Mouse (Mus musculus) spleen, adult 18-20 months (tissue): ENCODE data around the gene Slc24a5.
"Not testable (repeated sequence)": the region's sequence is repeated elsewhere in the genome, so short reads cannot be mapped to it uniquely, and the experiment has no call there.

ENCODE experiments used
- DNase-seq, 2 experiments: peaks; one replicate each; pipeline ENCODE4 v3.0.0; 2022; ENCODE audit warnings: mixed read lengths in 2 of 2

The Slc24a5 gene

DNA sequence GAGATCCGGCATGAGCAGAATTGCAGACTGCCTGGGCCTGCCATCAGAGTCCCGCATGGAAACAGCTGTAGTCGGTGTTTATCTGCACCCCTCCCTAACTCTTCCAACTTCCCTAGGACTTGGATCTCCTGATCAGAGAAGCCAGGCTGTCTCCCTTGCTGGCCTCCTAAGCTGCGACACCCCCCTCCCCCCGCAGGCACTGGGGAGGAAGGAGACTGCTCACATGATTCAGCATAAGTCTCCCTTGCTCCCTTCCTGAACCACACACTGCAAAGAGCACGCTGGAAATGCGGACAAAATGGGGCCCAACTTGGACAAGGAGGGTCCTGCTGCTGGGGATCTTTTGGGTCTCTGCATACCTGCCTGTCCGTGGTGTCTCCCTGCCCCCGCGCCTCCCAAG, at the start of gene Slc24a5:
Gene Slc24a5, plus strand, starts transcription at position 231 of the 400 bp plus-strand sequence.
- no peak for DNase-seq

DNA sequence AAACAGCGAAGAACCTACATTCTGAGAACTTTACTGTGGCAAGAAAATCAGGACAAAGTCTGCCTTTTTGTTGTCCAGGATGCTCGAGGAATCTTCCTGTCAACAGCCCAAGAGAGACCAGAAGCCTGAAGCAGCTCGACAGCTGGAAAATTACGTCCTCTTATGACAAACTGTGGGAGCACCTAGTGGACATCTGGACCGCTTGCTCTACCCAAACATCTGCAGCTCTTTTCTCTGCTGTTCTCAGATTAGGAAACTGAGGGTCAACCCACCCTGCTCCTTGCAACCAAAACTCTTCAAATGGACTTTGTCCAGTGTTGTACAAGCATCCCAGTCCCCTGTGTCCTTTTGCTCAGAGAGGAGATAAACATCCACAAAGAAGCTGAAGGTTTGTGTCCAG, 43.5 kb upstream of the Slc24a5 start:
- DNase-seq = no peak

- no peak for DNase-seq
These were observed 41.4 kb upstream of the Slc24a5 start for GRCm38 (mm10) chr2:125026358-125027000.

GRCm38 (mm10) chr2:125030591-125030990, 37.3 kb upstream of the Slc24a5 start:
- no peak for DNase-seq

DNA sequence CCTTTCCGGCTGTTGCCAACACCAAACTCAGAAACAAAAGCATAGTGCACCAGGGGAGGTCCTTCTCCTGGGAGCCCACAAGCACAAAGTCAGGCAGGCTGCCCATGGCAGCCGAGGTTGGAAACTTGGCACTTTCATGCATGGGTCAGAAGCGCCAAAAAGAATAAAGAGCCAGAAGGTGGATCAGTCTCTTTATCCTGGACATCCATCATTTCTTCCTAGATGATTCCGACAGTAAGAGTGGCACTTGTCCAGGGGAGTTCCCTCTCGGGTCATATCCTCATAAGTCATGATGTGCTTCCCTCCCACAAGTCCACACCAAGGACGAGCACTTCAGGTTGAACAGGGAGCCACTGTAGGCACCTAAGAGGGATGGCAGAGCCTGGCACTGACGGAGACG, 36.8 kb upstream of the Slc24a5 start:
- DNase-seq = no peak

GRCm38 (mm10) chr2:125031562-125032257, 36.2 kb upstream of the Slc24a5 start:
- DNase-seq = no peak

DNA sequence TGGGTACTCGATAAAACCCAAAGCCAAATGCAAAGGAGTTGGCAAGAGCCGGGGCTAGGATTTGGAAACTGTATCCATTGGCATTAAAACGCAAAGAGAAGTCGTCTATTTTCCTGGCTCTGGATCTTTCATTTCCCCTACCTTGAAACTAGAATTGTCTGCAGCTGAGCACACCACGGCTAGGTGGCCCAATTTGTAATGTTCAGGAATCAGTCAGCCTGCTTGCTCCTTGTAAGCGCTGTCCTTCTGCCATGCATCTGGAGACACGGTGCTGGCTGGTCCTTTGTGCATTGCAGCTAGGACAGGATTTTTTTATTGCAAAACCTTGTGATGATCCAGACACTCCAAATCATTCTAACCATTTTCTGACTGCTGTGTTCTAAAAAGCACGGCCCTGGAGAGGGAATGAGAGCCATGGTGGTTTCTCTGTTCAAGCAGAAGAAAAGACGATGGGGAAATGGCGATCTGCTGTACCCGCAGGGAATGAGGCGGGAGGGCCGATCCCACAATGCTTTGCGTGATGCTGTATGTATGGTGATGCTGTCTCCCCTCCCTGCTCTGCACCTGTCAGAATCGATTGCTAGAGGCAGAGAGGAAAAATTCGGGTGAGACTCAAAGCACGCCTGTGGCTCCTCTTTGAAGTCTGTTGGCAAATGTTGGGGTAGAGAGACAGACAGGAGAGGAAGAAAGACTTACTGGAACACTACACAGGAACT, 35.5 kb upstream of the Slc24a5 start:
- no peak for DNase-seq

DNA sequence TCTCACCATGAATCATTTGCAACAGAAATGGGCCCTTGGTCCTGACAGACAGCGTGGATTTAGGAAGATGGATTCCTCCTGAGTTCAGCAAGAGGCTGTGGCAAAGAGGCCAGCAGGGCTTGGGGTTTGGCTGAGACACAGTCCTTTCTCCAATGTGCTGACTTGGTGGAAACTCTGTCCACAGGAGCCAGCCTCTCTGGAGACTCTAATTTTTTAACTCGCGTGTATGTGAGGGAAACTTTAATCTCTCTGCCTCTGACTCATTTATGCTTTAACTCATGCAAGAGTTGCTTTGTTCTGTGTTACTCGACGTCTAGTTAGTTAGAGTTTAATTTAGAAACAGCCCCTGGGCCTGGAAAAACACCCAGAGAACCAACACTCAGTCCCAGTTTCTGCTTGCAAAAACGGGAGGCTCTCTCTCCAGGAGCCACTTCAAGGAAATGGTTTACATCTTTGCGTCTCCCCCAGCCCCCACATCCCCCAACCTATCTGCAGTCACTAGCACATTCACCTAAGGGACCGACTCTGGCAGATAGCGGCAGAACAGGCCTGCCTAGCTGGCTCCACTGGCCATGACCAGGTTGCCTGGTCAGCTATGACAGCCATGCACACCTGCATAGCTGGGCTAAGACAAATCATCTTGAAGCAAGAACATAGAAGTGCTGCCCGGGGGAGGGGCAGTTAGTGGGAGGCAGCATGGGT, 34.7 kb upstream of the Slc24a5 start:
- DNase-seq = no peak

GRCm38 (mm10) chr2:125055316-125055903, 12.5 kb upstream of the Slc24a5 start:
- no peak for DNase-seq

DNA sequence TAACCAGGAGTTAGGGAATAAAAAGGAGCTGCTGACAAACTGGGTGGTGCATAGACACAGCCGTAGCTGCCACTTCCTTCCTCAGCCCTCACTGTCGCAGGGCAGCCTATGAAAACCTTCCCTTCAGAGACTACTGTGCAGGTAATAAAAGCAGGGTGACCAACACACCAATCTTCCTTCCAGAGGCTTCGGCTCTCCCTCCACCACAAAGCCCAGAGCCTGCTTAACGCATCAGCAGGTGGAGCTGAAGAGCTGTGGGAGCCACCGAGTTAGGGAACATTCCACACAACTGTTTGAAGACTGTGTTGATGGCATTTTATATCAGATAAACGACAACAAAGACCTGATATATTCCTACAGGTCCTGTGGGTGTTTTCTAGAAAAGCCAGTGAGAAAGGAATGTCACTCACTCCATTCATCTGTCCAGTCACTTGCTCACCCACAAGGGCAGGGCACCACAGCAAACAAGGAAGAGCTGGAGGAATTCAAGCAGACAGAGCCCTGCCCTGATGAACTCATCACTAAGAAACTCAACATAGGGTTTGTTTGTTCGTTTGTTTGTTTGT, 10.6 kb upstream of the Slc24a5 start:
- no peak for DNase-seq

DNA sequence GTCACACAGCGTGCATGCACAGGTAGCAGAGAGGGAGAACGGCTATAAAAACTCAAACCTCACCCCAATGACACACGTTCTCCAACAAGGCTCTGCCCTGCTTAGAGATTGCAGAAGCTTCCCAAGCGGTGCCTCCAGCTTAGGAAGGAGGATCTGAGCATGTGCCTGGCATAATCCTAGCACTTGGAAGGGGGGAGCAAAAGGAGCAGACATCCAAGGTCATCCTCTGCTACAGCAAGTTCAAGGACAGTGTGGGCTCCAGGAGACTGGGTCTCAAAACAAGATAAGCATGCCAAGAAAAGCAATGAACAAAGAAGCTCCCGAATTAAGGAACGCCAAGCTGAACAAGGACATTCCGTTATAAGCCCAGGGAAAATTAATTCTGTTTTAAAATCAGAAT, 6.5 kb upstream of the Slc24a5 start:
- DNase-seq = no peak

GRCm38 (mm10) chr2:125062944-125063343, 5.0 kb upstream of the Slc24a5 start:
- DNase-seq = no peak

- DNase-seq = no peak
These were observed 551 bp upstream of the Slc24a5 start for GRCm38 (mm10) chr2:125067373-125067772.

- DNase-seq = no peak
These were observed 772 bp downstream of the Slc24a5 start for GRCm38 (mm10) chr2:125068696-125069095.

GRCm38 (mm10) chr2:125073056-125073780, 5.3 kb downstream of the Slc24a5 start:
- no peak for DNase-seq

DNA sequence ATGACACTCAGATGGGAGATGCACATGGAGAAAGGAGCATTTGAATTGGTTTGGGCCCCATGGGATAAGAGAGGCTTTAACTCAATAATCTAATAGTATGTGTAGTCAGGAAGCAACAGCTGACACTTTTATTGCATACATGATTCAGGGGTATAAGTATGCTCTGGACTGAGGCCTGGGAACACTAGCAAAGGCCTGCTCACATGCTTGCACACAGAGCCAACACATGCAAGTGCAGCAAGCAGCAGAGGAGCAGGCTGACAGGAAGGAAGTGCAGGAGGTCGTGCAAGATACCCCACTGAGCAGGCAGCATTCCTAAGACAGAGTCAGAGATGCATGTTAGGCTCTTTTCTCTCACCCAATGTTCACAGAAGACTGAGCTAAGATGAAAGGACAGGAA, 16.0 kb downstream of the Slc24a5 start:
- no peak for DNase-seq

DNA sequence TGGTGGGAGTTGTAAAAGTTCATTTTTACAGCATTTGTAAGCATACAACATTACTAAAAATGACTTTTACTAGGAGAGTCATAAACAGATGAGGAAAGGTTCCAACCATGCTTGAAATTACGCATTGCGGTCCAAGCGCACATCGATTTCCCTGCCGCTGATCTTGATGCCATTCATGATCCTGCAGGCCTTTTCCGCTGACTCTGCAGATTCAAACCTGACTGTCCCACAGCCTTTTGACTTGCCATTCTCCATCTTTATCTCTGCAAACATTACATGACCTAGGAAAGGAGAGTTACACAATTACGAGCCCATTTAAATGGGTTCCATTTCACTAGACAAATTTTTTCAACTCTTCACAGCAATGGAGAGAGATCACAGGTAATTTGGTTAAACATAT, 20.8 kb downstream of the Slc24a5 start:
- no peak for DNase-seq

DNA sequence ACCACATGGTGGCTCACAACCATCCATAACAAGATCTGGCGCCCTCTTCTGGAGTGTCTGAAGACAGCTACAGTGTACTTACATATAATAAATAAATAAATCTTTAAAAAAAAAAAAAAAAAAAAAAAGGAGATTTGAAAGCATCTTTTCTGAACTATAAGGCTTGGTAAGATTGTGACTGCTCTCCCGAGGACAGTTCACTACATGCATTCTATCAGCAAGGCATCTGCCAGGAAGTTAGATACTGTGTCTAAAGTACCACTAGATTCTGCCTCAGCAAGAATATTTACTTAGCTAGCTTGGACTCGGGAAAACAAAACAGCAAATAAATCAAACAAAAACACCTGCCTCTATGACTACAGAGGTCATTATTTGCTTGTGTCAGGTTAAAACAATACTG, 24.2 kb downstream of the Slc24a5 start:
- not testable (repeated sequence) for DNase-seq

GRCm38 (mm10) chr2:125104491-125104890, 36.6 kb downstream of the Slc24a5 start:
- DNase-seq = not testable (repeated sequence)

DNA sequence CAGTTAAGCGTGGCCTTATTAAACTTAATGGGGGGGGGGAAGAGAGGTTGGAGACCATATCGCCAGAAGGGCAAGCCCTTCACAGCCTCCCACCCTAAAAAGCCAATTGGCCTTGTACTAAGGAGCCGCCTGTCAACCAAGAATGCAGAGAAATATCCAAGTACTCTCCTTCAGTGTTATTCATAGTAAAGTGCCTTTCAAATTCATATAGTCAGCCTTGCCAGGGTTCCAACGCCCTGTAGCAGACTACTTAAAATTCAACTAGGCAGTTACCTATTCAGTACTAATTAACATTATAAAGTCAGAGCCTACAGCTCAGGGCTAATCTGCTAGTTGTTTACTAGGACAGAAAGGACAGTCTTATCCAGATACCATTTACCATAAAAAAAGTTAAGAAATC, 38.6 kb downstream of the Slc24a5 start:
- not testable (repeated sequence) for DNase-seq

- DNase-seq = no peak
These were observed 51.6 kb downstream of the Slc24a5 start for GRCm38 (mm10) chr2:125119381-125120110.
